Mouse (Mus musculus) lung, embryonic 14.5 days (tissue): ENCODE data around the gene Apela. TPM values are rescaled to one million over a fixed set of nuclear protein-coding genes. Genes with fewer than 3 reads are reported as not detected.

Experiments used
- ATAC-seq: fragments of 200-750 bp; cut with Nextera tagmentation; 2 replicates; pipeline ENCODE4 v1.8.0; 2017; ENCODE audit warnings: mild to moderate bottlenecking, moderate TSS enrichment, moderate library complexity; ENCODE audit not compliant: insufficient read depth
- DNase-seq: peaks from one replicate; pipeline ENCODE4 v3.0.0-alpha.2; 2015
- H3K27ac ChIP-seq: fragments of 300-500 bp; sonication (generic); 2 replicates; pipeline ENCODE4 v1.5.1; 2014; ENCODE audit warnings: low read depth, mild to moderate bottlenecking, moderate library complexity
- H3K27me3 ChIP-seq: fragments of 300-500 bp; sonication (generic); 2 replicates; pipeline ENCODE4 v1.6.1; 2014; ENCODE audit warnings: low read length, control low read depth; ENCODE audit not compliant: insufficient read depth
- H3K36me3 ChIP-seq: fragments of 300-500 bp; sonication (generic); 2 replicates; pipeline ENCODE4 v1.6.1; 2014; ENCODE audit warnings: control low read depth; ENCODE audit not compliant: insufficient read depth
- H3K4me1 ChIP-seq: fragments of 300-500 bp; sonication (generic); 2 replicates; pipeline ENCODE4 v1.6.1; 2014; ENCODE audit warnings: antibody characterized with exemption, control low read depth; ENCODE audit not compliant: insufficient read depth
- H3K4me2 ChIP-seq: fragments of 300-500 bp; sonication (generic); 2 replicates; pipeline ENCODE4 v1.6.1; 2014; ENCODE audit warnings: mild to moderate bottlenecking
- H3K4me3 ChIP-seq: fragments of 300-500 bp; sonication (generic); 2 replicates; pipeline ENCODE4 v1.5.1; 2014; ENCODE audit warnings: low read depth, low read length
- H3K9ac ChIP-seq: fragments of 300-500 bp; sonication (generic); 2 replicates; pipeline ENCODE4 v1.6.1; 2014
- H3K9me3 ChIP-seq: fragments of 300-500 bp; sonication (generic); 2 replicates; pipeline ENCODE4 v1.6.1; 2016; ENCODE audit warnings: low read depth, low read length, control low read depth
- CTCF ChIP-seq: IDR thresholded peaks from 2 replicates; pipeline ENCODE4 v1.5.1; 2016; ENCODE audit warnings: antibody characterized with exemption, low read depth
- WGBS: fragments of 180-500 bp; shearing (Covaris S2); extraction: QIAGEN DNeasy Blood & Tissue Kit; methylation state at CpG from one replicate; pipeline ENCODE4 v1.1.7; 2014; 5-methylcytosine and 5-hydroxymethylcytosine counted together
- polyA plus RNA-seq: library from polyadenylated mRNA; unstranded; fragments of >200 nt; fragmentation: Nextera tagmentation; extraction: Ambion mirVana; gene quantifications from 2 replicates; pipeline ENCODE4 v1.2.1, GENCODE M21; 2014

Gene Apela
- polyA plus RNA-seq, 1 experiment from 2014 or later = 1.1 TPM

GRCm38 (mm10) chr8:65067031-65067430 is 29.9 kb upstream of the Apela start:
- Histone ChIP-seq H3K4me1 (no peaks in the 10 kb centered on the region), H3K27me3 (no peaks in the 10 kb centered on the region), H3K36me3 (no peaks in the 10 kb centered on the region), H3K4me3 (no peak overlapping the region), H3K9me3 (no peaks in the 10 kb centered on the region), H3K27ac (no peak overlapping the region), H3K9ac (no peak overlapping the region), H3K4me2 (no peak overlapping the region)
- no peak for DNase-seq
- TF ChIP-seq CTCF = no peak
- WGBS = 80% methylated on average over 4 of the region's 4 CpGs
- ATAC-seq = no peak

GRCm38 (mm10) chr8:65065622-65066021 is 28.5 kb upstream of the Apela start:
- H3K4me3 ChIP-seq = no peak overlapping the region
- no peak for DNase-seq
- H3K27me3 ChIP-seq = no peaks in the 10 kb centered on the region
- no peaks in the 10 kb centered on the region for H3K36me3 ChIP-seq
- no peaks in the 10 kb centered on the region for H3K4me1 ChIP-seq
- 96% methylated on average over 3 of the region's 3 CpGs for WGBS
- no peak overlapping the region for H3K4me2 ChIP-seq
- no peak overlapping the region for H3K9ac ChIP-seq
- H3K27ac ChIP-seq = no peak overlapping the region
- no peak for TF ChIP-seq CTCF
- no peak for ATAC-seq
- no peaks in the 10 kb centered on the region for H3K9me3 ChIP-seq

GRCm38 (mm10) chr8:65064071-65064470 is 26.9 kb upstream of the Apela start:
- no peak overlapping the region for H3K9ac ChIP-seq
- DNase-seq (no peak), ATAC-seq (no peak)
- H3K4me1 ChIP-seq = no peaks in the 10 kb centered on the region
- H3K27ac ChIP-seq = no peak overlapping the region
- WGBS = 57% methylated on average over 2 of the region's 2 CpGs
- H3K27me3 ChIP-seq = no peaks in the 10 kb centered on the region
- no peaks in the 10 kb centered on the region for H3K36me3 ChIP-seq
- no peaks in the 10 kb centered on the region for H3K9me3 ChIP-seq
- no peak overlapping the region for H3K4me3 ChIP-seq
- no peak overlapping the region for H3K4me2 ChIP-seq
- TF ChIP-seq CTCF = no peak

- 78% methylated on average over 4 of the region's 4 CpGs for WGBS
- no peaks in the 10 kb centered on the region for H3K9me3 ChIP-seq
- no peak overlapping the region for H3K27ac ChIP-seq
- H3K36me3 ChIP-seq = no peaks in the 10 kb centered on the region
- H3K4me2 ChIP-seq = no peak overlapping the region
- ATAC-seq = no peak
- H3K27me3 ChIP-seq = no peaks in the 10 kb centered on the region
- no peak for TF ChIP-seq CTCF
- no peak overlapping the region for H3K9ac ChIP-seq
- H3K4me3 ChIP-seq = no peak overlapping the region
- H3K4me1 ChIP-seq = no peaks in the 10 kb centered on the region
- no peak for DNase-seq
Observed at GRCm38 (mm10) chr8:65062195-65062594, 25.1 kb upstream of the Apela start.

- Histone ChIP-seq H3K36me3 (no peaks in the 10 kb centered on the region), H3K4me2 (no peak overlapping the region), H3K9ac (no peak overlapping the region), H3K9me3 (no peaks in the 10 kb centered on the region), H3K27me3 (no peaks in the 10 kb centered on the region), H3K4me3 (no peak overlapping the region), H3K27ac (no peak overlapping the region), H3K4me1 (no peaks in the 10 kb centered on the region)
- 90% methylated on average over 4 of the region's 4 CpGs for WGBS
- DNase-seq (no peak), ATAC-seq (no peak)
- TF ChIP-seq CTCF = no peak
Observed at GRCm38 (mm10) chr8:65056722-65057121, 19.6 kb upstream of the Apela start.

GRCm38 (mm10) chr8:65053968-65054367 is 16.8 kb upstream of the Apela start:
- WGBS = 66% methylated on average over 5 of the region's 5 CpGs
- no peak overlapping the region for H3K27ac ChIP-seq
- no peaks in the 10 kb centered on the region for H3K27me3 ChIP-seq
- H3K4me1 ChIP-seq = no peaks in the 10 kb centered on the region
- no peak overlapping the region for H3K4me2 ChIP-seq
- H3K36me3 ChIP-seq = no peaks in the 10 kb centered on the region
- TF ChIP-seq CTCF = no peak
- no peak overlapping the region for H3K9ac ChIP-seq
- DNase-seq = no peak
- ATAC-seq = no peak
- H3K4me3 ChIP-seq = no peak overlapping the region
- no peaks in the 10 kb centered on the region for H3K9me3 ChIP-seq

- no peak overlapping the region for H3K4me2 ChIP-seq
- 88% methylated on average over 3 of the region's 3 CpGs for WGBS
- no peak overlapping the region for H3K9ac ChIP-seq
- DNase-seq (no peak), ATAC-seq (no peak)
- H3K4me3 ChIP-seq = no peak overlapping the region
- no peaks in the 10 kb centered on the region for H3K36me3 ChIP-seq
- H3K4me1 ChIP-seq = no peaks in the 10 kb centered on the region
- no peaks in the 10 kb centered on the region for H3K27me3 ChIP-seq
- H3K27ac ChIP-seq = no peak overlapping the region
- H3K9me3 ChIP-seq = no peaks in the 10 kb centered on the region
- no peak for TF ChIP-seq CTCF
Observed at GRCm38 (mm10) chr8:65053554-65053953, 16.4 kb upstream of the Apela start.

GRCm38 (mm10) chr8:65047801-65048200 is 10.7 kb upstream of the Apela start:
- H3K4me2 ChIP-seq = no peak overlapping the region

More at GRCm38 (mm10) chr8:65047801-65048200, 10.7 kb upstream of the Apela start:
- no peak overlapping the region for H3K27ac ChIP-seq
- TF ChIP-seq CTCF = no peak
- DNase-seq = no peak
- ATAC-seq = no peak
- H3K9ac ChIP-seq = no peak overlapping the region
- no peaks in the 10 kb centered on the region for H3K36me3 ChIP-seq
- 79% methylated on average over 4 of the region's 4 CpGs for WGBS
- no peaks in the 10 kb centered on the region for H3K9me3 ChIP-seq
- no peaks in the 10 kb centered on the region for H3K4me1 ChIP-seq
- H3K27me3 ChIP-seq = no peaks in the 10 kb centered on the region
- no peak overlapping the region for H3K4me3 ChIP-seq
